Mouse (Mus musculus): ENCODE results near the gene Slc12a8.

DNA sequence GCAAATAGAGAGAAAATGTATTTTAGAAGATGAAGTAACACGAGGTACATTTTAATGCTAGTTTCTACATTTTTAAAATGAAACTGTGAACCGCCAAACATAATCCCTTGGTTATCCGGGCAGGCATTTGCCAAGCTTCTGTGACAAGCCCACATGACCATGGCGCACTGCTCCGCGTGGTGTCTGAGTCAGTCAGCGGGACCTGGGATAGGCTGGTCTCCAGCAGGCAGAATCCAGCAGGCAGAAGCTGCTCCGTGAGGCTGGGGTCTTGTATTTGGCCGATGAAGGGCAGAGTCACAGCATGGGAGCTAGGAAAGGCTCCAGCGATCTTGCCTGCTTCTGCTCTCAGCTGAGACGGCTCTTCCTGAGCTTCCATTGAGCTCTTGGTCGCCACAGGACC, 41.0 kb downstream of the Slc12a8 start:
- no peak for TF ChIP-seq CTCF (IDR thresholded peaks at IDR 0.05; ENCODE audit: extremely low read depth, insufficient read depth, low read length)
- no peak for TF ChIP-seq POLR2A (IDR thresholded peaks at IDR 0.05; ENCODE audit: extremely low read depth, insufficient read depth, low read length)

Data from cortical plate, adult 2 months (tissue).